Mouse (Mus musculus) layer of hippocampus, postnatal 25 days (tissue): ENCODE data around the gene Mettl16. TPM values are rescaled to one million over a fixed set of nuclear protein-coding genes. Genes with fewer than 3 reads are reported as not detected.
"Not testable (repeated sequence)": the region's sequence is repeated elsewhere in the genome, so short reads cannot be mapped to it uniquely, and the experiment has no call there.

ENCODE experiments used
- DNase-seq, 2 experiments: peaks; one replicate each; pipeline ENCODE4 v3.0.0; 2022; ENCODE audit warnings: mixed read lengths in 2 of 2, low spot score in 1 of 2; ENCODE audit errors: extremely low spot score in 1 of 2
- total RNA-seq, 2 experiments: library from RNA; stranded (reverse); gene quantifications; 2 replicates each; pipeline ENCODE4 v1.2.3; 2021

Gene Mettl16
- total RNA-seq, 2 experiments from 2014 or later, result 27.0 to 27.5 TPM

GRCm38 (mm10) chr11:74771650-74772049 is 1.0 kb downstream of the Mettl16 start:
- no peak for DNase-seq

GRCm38 (mm10) chr11:74772386-74772785 is 1.8 kb downstream of the Mettl16 start:
- DNase-seq, result no peak

DNA sequence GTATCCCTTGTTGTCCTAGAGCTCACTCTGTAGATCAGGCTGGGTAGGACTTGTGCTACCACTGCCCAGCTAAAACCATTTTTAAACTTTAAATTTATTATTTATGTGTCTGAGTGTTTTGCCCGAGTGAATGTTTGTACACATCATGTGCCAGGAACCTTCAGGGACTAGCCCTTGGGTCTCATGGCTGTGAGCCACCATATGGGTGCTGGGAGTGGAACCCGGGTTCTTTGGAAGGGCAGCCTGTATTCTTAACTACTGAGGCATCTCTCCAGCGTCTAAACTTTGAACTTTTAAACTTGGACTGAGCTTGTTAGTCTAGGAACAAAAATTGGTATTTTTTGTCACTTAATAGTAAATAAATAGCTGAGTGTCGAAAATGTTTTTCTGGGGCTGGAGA is 22.2 kb downstream of the Mettl16 start:
- no peak for DNase-seq

GRCm38 (mm10) chr11:74800658-74801057 is 30.0 kb downstream of the Mettl16 start:
- no peak for DNase-seq

DNA sequence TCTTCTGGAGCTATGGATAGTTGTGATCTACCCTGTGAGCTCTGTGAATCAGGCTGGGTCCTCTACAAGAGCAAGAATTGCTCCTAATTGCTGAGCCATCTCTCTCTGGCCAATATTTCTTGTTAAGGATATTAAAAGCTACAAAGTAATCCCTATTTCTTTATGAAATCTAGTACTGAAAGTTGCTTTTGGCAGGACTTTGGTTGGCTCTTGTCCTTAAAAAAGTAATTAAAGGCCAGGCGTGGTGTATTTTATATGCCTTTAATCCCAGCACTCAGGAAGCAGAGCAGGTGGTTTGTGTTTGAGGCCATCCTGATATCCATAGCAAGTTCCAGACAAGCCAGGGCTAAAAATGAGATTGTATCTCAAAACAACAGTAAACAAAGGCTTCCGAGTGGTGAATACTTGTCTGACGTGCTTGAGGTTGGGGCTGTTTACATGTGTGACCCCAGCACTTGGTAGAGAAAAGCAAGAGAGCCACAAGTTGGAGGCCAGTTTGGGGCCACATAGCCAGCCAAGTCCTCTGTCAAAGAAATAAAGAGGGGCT is 33.5 kb downstream of the Mettl16 start:
- no peak for DNase-seq

DNA sequence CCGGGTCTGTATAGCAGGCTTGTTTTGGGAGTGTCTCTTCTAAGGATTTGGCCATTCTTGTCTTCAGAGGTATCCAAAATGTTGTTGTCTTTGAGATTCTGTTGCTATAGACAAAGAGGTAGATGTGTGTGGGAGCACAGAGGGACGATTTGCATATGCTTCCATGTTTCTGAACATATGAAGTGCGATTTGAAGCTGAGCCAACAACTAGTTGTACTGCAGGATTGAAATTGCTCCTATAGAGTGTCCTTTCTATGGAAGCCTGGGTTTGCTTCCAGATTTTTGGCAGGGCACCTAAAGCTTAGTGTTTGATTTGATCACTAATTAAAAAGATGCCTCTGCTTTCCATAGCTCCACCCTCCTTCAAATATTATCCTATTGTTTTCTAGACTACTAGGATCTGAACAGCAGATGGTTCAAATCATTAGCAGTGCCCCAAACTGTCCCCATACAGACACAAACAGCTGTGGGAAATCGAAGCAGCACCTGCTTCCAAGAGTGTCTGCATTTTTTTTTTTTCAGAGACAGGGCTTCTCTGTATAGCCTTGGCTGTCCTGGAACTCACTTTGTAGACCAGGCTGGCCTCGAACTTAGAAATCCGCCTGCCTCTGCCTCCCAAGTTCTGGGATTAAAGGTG is 36.7 kb downstream of the Mettl16 start:
- no peak for DNase-seq

DNA sequence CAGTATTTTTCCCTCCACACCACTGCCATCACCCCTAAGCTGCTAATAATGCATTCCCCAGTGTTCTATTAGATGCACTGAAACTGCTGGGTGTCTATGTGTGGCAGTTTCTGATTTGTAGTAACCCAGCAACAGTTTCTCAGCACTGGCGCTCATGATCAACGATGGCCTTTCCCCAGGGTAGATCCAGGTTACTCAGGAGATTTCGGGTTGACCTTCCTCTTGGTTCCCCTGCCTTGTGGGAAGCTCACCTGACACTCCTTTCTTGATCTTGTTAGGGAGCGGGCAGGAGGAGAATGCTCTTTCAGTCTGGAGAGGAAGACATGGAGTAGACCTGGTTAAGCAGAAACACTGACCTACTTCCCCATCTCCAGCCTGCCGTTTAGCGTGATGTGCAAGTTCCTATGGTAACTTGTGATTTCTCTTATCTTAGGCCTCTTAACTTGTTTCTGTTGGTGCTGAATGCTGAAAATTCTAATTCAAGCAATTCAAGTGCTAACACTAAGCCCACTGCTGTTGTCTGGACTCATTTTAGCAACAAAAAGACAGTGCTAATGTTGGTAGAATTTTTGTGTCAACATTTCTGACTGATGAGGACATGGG is 37.7 kb downstream of the Mettl16 start:
- DNase-seq, result no peak

DNA sequence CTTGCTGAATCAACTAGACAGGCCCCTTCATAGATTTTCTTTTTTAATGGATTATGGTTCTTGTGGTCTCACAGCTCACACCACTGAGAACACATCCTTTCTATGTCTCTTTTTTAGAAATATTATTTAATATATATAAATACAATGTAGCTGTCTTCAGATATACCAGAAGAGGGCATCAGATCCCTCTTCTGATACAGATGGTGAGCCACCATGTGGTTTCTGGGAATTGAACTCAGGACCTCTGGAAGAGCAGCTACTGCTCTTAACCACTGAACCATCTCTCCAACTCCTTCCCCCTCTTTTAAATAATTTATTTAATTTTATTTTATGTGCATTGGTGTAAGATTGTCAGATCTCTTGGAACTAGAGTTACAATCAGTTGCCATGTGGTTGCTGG is 39.5 kb downstream of the Mettl16 start:
- no peak for DNase-seq

- DNase-seq, result not testable (repeated sequence)
Measured at GRCm38 (mm10) chr11:74811027-74811426, 40.4 kb downstream of the Mettl16 start.

DNA sequence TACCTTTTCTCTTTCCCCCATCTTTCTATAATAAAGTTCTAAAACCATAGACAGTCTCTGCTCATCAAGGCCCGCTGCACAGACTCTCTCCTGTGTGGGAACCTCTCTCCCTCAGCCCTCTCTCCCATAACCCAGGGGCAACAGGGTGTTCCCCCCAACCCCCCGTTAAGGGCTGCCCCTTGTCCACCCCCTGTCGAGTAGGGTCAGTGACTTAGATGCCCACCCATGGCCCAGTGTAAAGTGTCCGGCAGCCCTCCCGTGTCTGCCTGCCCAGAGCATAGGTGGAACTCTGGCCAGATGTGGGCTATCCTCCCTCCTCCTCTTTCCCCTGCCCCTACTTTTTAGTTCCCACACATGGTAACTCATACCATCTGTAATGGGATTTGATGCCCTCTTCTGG is 40.9 kb downstream of the Mettl16 start:
- no peak for DNase-seq

DNA sequence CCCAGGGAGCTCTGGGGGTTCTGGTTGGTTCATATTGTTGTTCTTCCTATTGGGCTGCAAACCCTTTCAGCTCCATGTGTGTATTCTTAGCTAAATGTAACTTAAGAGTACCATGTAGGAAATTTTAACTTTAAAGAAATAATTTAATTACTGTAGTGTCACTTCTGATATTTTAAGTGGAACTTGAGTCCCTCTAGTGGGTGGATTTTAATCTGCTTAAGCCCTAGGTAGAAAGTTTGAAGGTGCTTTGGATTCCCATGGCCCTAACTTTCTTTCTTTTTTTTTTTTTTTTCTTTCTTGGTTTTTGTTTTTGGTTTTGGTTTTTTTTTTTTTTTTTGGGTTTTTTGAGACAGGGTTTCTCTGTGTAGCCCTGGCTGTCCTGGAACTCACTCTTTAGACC is 45.2 kb downstream of the Mettl16 start:
- no peak for DNase-seq

- no peak for DNase-seq
Measured at GRCm38 (mm10) chr11:74820921-74821320, 50.3 kb downstream of the Mettl16 start.

DNA sequence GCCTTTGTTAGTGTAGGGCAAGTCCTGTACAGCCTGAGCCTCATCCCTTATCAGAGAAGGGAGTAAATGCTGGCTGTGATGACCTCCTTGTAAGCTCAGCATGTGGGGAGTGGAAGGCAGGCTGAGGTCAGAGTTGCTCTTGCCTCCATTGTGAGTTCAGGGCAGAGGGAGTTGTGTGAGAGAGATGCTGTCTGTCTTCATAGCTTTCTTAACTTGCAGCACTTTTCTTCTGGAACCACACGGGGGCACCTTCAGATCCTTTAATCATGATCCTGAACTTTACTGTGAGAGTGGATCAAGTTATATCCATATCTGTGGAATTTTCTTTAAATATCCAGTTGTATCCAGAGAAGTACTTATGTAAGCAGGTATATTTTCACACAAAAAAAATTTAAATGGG is 50.8 kb downstream of the Mettl16 start:
- DNase-seq, result no peak

GRCm38 (mm10) chr11:74822746-74823440 is 52.3 kb downstream of the Mettl16 start:
- no peak for DNase-seq

DNA sequence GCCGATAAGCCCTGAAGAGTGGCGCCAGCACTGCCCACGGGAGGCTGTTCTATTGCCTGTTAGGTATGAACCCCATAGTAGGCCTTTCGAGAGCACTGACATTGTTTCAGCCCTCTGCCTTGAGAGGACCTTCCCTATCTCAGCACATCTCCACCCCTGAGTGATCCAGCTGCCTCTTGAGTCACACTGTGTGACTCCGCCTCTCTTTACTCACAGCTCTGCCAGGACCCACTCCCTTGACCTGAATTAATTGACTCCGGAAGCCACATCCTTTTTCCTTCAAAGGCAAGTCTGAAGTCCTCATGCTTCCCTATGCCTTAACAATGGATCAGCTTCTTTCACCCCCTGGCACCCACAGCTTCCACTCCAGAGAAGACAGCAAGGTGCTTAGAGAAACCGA is 55.5 kb downstream of the Mettl16 start:
- no peak for DNase-seq

DNA sequence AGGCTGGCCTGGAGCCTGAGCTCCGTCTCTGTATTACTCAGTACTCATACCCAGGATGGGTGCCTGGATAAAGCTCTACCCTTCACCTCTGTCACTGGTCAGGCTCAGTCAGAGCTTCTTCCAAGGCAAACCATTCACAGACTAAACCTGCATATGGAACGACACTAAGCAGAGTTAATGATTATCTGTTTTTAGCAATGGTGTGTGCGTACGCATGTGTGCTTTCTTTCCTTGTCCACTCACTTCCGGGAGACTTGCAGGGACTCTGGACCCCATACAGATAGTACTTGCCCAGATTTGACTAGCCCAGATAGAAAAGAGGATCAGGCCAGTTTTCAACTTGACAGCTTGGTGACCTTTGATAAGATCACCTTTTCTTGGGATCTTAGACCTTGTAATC is 56.1 kb downstream of the Mettl16 start:
- no peak for DNase-seq

- no peak for DNase-seq
Measured at GRCm38 (mm10) chr11:74827791-74828403, 57.3 kb downstream of the Mettl16 start.

- DNase-seq, result no peak
Measured at GRCm38 (mm10) chr11:74828404-74828931, 57.8 kb downstream of the Mettl16 start.

GRCm38 (mm10) chr11:74828965-74829550 is 58.4 kb downstream of the Mettl16 start:
- DNase-seq, result no peak

DNA sequence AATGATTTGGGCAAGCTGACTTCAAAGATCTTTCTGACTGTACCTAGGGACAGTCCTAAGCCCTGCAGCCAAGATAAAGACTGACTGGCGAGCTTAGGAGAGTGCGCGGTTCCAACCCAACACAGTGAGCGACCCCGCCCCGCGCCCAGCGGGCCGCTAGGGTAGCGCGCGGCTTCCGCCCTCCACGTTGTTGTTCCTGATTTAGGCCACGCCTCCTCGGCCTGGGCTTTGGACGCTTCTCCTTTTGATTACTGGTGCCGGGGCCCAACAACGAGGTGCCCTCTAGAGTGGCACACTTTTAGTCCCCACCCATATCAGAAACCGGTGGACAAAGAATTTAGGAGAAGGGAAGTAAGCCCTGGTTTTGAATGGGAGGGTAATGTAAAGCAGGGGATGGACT is 59.2 kb downstream of the Mettl16 start:
- DNase-seq, result peak; percentile 55 to 63
